Mouse (Mus musculus): ENCODE results near the gene Gps1.
"Not testable (repeated sequence)": the region's sequence is repeated elsewhere in the genome, so short reads cannot be mapped to it uniquely, and the experiment has no call there.

Gps1 gene

GRCm38 (mm10) chr11:120784064-120784791, at the start of gene Gps1, which contains the start of gene Rfng:
Gene Gps1 (plus strand): TSS chr11:120784272.
Gene Rfng (minus strand): TSS chr11:120784207.
- peak; percentile 85 for DNase-seq (ENCODE audit: low spot score)

GRCm38 (mm10) chr11:120736424-120736823, 47.6 kb upstream of the Gps1 start:
- no peak for DNase-seq (ENCODE audit: low spot score)

- DNase-seq (ENCODE audit: low spot score) = no peak
Measured at GRCm38 (mm10) chr11:120740981-120741380, 43.1 kb upstream of the Gps1 start.

GRCm38 (mm10) chr11:120744121-120744701, 39.9 kb upstream of the Gps1 start:
- DNase-seq (ENCODE audit: low spot score) = no peak

GRCm38 (mm10) chr11:120747974-120748373, 36.1 kb upstream of the Gps1 start:
- DNase-seq (ENCODE audit: low spot score) = no peak

- DNase-seq (ENCODE audit: low spot score) = peak; percentile 40
Measured at GRCm38 (mm10) chr11:120749430-120749829, 34.6 kb upstream of the Gps1 start.

- no peak for DNase-seq (ENCODE audit: low spot score)
Measured at GRCm38 (mm10) chr11:120751606-120752005, 32.5 kb upstream of the Gps1 start.

- DNase-seq (ENCODE audit: low spot score) = no peak
Measured at GRCm38 (mm10) chr11:120760236-120760635, 23.8 kb upstream of the Gps1 start.

GRCm38 (mm10) chr11:120761811-120762671, 22.0 kb upstream of the Gps1 start:
- DNase-seq (ENCODE audit: low spot score) = no peak

- DNase-seq (ENCODE audit: low spot score) = not testable (repeated sequence)
Measured at GRCm38 (mm10) chr11:120762672-120763041, 21.4 kb upstream of the Gps1 start, which contains the start of gene Hmga1b. Gene Hmga1b (plus strand): TSS chr11:120762794.

GRCm38 (mm10) chr11:120763121-120763999, 20.7 kb upstream of the Gps1 start:
- DNase-seq (ENCODE audit: low spot score) = not testable (repeated sequence)

- not testable (repeated sequence) for DNase-seq (ENCODE audit: low spot score)
Measured at GRCm38 (mm10) chr11:120767023-120767422, 17.0 kb upstream of the Gps1 start.

- DNase-seq (ENCODE audit: low spot score) = no peak
Measured at GRCm38 (mm10) chr11:120768206-120768605, 15.9 kb upstream of the Gps1 start.

- no peak for DNase-seq (ENCODE audit: low spot score)
Measured at GRCm38 (mm10) chr11:120772749-120773148, 11.3 kb upstream of the Gps1 start.

- DNase-seq (ENCODE audit: low spot score) = no peak
Measured at GRCm38 (mm10) chr11:120773463-120774190, 10.4 kb upstream of the Gps1 start.

GRCm38 (mm10) chr11:120775774-120776469, 8.2 kb upstream of the Gps1 start:
- DNase-seq (ENCODE audit: low spot score) = peak; percentile 97

- DNase-seq (ENCODE audit: low spot score) = no peak
Measured at GRCm38 (mm10) chr11:120777123-120777522, 6.9 kb upstream of the Gps1 start.

- no peak for DNase-seq (ENCODE audit: low spot score)
Measured at GRCm38 (mm10) chr11:120779876-120780275, 4.2 kb upstream of the Gps1 start.

- not testable (repeated sequence) for DNase-seq (ENCODE audit: low spot score)
Measured at GRCm38 (mm10) chr11:120781361-120781760, 2.7 kb upstream of the Gps1 start.

- DNase-seq (ENCODE audit: low spot score) = peak; percentile 22
Measured at GRCm38 (mm10) chr11:120783426-120784063, 527 bp upstream of the Gps1 start.
